Mouse (Mus musculus): ENCODE measurements around the gene Rragd. TPM values are rescaled to one million over a fixed set of nuclear protein-coding genes. Genes with fewer than 3 reads are reported as not detected.
"Not testable (repeated sequence)": the region's sequence is repeated elsewhere in the genome, so short reads cannot be mapped to it uniquely, and the experiment has no call there.

The Rragd gene
- polyA plus RNA-seq, 1 experiment from 2014 or later: 24.8 TPM

GRCm38 (mm10) chr4:32996083-32996482 is 13.2 kb downstream of the Rragd start:
- Histone ChIP-seq H3K4me3 (no peak overlapping the region), H3K27me3 (ENCODE audit: insufficient read depth, poor library complexity, severe bottlenecking) (no peaks in the 10 kb centered on the region), H3K27ac (no peak overlapping the region), H3K4me1 (replicated peaks) (no peaks in the 10 kb centered on the region), H3K9me3 (no peaks in the 10 kb centered on the region), H3K36me3 (peaks cover 27% of the 10 kb centered on the region)
- WGBS: 98% methylated on average over 5 of the region's 5 CpGs
- no peak for DNase-seq (ENCODE audit: low spot score)

GRCm38 (mm10) chr4:32997571-32997970 is 14.7 kb downstream of the Rragd start:
- Histone ChIP-seq H3K4me1 (replicated peaks) (no peaks in the 10 kb centered on the region), H3K4me3 (no peak overlapping the region), H3K9me3 (no peaks in the 10 kb centered on the region), H3K36me3 (peaks cover 33% of the 10 kb centered on the region), H3K27me3 (ENCODE audit: insufficient read depth, poor library complexity, severe bottlenecking) (no peaks in the 10 kb centered on the region), H3K27ac (no peak overlapping the region)
- 88% methylated on average over 5 of the region's 5 CpGs for WGBS
- DNase-seq (ENCODE audit: low spot score): no peak

GRCm38 (mm10) chr4:32998996-32999395 is 16.2 kb downstream of the Rragd start:
- Histone ChIP-seq H3K4me1 (replicated peaks) (no peaks in the 10 kb centered on the region), H3K36me3 (peaks cover 36% of the 10 kb centered on the region), H3K27me3 (ENCODE audit: insufficient read depth, poor library complexity, severe bottlenecking) (no peaks in the 10 kb centered on the region), H3K27ac (no peak overlapping the region), H3K4me3 (no peak overlapping the region), H3K9me3 (no peaks in the 10 kb centered on the region)
- DNase-seq (ENCODE audit: low spot score): no peak
- 95% methylated on average over 8 of the region's 8 CpGs for WGBS

- no peaks in the 10 kb centered on the region for H3K9me3 ChIP-seq
- no peaks in the 10 kb centered on the region for H3K4me1 ChIP-seq (replicated peaks)
- no peak for DNase-seq (ENCODE audit: low spot score)
- H3K27ac ChIP-seq: no peak overlapping the region
- H3K36me3 ChIP-seq: peaks cover 48% of the 10 kb centered on the region
- H3K4me3 ChIP-seq: no peak overlapping the region
- H3K27me3 ChIP-seq (ENCODE audit: insufficient read depth, poor library complexity, severe bottlenecking): no peaks in the 10 kb centered on the region
- 89% methylated on average over 3 of the region's 3 CpGs for WGBS
These were observed 19.2 kb downstream of the Rragd start for GRCm38 (mm10) chr4:33002081-33002480.

- H3K9me3 ChIP-seq; H3K27ac ChIP-seq; DNase-seq (ENCODE audit: low spot score); H3K4me3 ChIP-seq; H3K4me1 ChIP-seq (replicated peaks); H3K27me3 ChIP-seq (ENCODE audit: insufficient read depth, poor library complexity, severe bottlenecking): not testable (repeated sequence)
- WGBS: 94% methylated on average over 10 of the region's 10 CpGs
- peaks cover 62% of the 10 kb centered on the region for H3K36me3 ChIP-seq
These were observed 23.0 kb downstream of the Rragd start for GRCm38 (mm10) chr4:33005595-33006470.

- 95% methylated on average over 11 of the region's 11 CpGs for WGBS
- no peak for DNase-seq (ENCODE audit: low spot score)
- no peak overlapping the region for H3K4me3 ChIP-seq
- H3K36me3 ChIP-seq: peaks cover 60% of the 10 kb centered on the region
- no peaks in the 10 kb centered on the region for H3K27me3 ChIP-seq (ENCODE audit: insufficient read depth, poor library complexity, severe bottlenecking)
- no peaks in the 10 kb centered on the region for H3K9me3 ChIP-seq
- no peaks in the 10 kb centered on the region for H3K4me1 ChIP-seq (replicated peaks)
- H3K27ac ChIP-seq: no peak overlapping the region
These were observed 24.0 kb downstream of the Rragd start for GRCm38 (mm10) chr4:33006844-33007243.

GRCm38 (mm10) chr4:33007443-33008217 is 24.8 kb downstream of the Rragd start:
- no peak for DNase-seq (ENCODE audit: low spot score)
- Histone ChIP-seq H3K27ac (no peak overlapping the region), H3K4me3 (no peak overlapping the region), H3K4me1 (replicated peaks) (no peaks in the 10 kb centered on the region), H3K9me3 (no peaks in the 10 kb centered on the region), H3K27me3 (ENCODE audit: insufficient read depth, poor library complexity, severe bottlenecking) (no peaks in the 10 kb centered on the region), H3K36me3 (peaks cover 64% of the 10 kb centered on the region)
- WGBS: 92% methylated on average over 9 of the region's 9 CpGs

- DNase-seq (ENCODE audit: low spot score): no peak
- Histone ChIP-seq H3K36me3 (peaks cover 77% of the 10 kb centered on the region), H3K4me1 (replicated peaks) (no peaks in the 10 kb centered on the region), H3K4me3 (no peak overlapping the region), H3K27me3 (ENCODE audit: insufficient read depth, poor library complexity, severe bottlenecking) (no peaks in the 10 kb centered on the region), H3K27ac (no peak overlapping the region), H3K9me3 (no peaks in the 10 kb centered on the region; the same call in 1 of the 2 replicates)
- WGBS: 95% methylated on average over 1 of the region's 1 CpGs
These were observed 27.2 kb downstream of the Rragd start for GRCm38 (mm10) chr4:33010078-33010477.

- 89% methylated on average over 4 of the region's 4 CpGs for WGBS
- Histone ChIP-seq H3K4me1 (replicated peaks) (no peaks in the 10 kb centered on the region), H3K9me3 (no peaks in the 10 kb centered on the region; the same call in 1 of the 2 replicates), H3K36me3 (peaks cover 63% of the 10 kb centered on the region), H3K27ac (no peak overlapping the region), H3K4me3 (no peak overlapping the region), H3K27me3 (ENCODE audit: insufficient read depth, poor library complexity, severe bottlenecking) (no peaks in the 10 kb centered on the region)
- no peak for DNase-seq (ENCODE audit: low spot score)
These were observed 29.6 kb downstream of the Rragd start for GRCm38 (mm10) chr4:33012484-33012883.

- H3K4me3 ChIP-seq: no peak overlapping the region
- no peaks in the 10 kb centered on the region; the same call in 1 of the 2 replicates for H3K9me3 ChIP-seq
- H3K27me3 ChIP-seq (ENCODE audit: insufficient read depth, poor library complexity, severe bottlenecking): no peaks in the 10 kb centered on the region
- H3K36me3 ChIP-seq: peaks cover 49% of the 10 kb centered on the region
- WGBS: 62% methylated on average over 9 of the region's 9 CpGs
- DNase-seq (ENCODE audit: low spot score): peak; percentile 83
- no peaks in the 10 kb centered on the region for H3K4me1 ChIP-seq (replicated peaks)
- H3K27ac ChIP-seq: no peak overlapping the region
These were observed 35.6 kb downstream of the Rragd start for GRCm38 (mm10) chr4:33018361-33018999.

GRCm38 (mm10) chr4:33024420-33024819 is 41.6 kb downstream of the Rragd start:
- Histone ChIP-seq H3K36me3 (peaks cover 35% of the 10 kb centered on the region), H3K27me3 (ENCODE audit: insufficient read depth, poor library complexity, severe bottlenecking) (no peaks in the 10 kb centered on the region), H3K27ac (no peak overlapping the region), H3K4me3 (no peak overlapping the region), H3K9me3 (no peaks in the 10 kb centered on the region), H3K4me1 (replicated peaks) (no peaks in the 10 kb centered on the region)
- no peak for DNase-seq (ENCODE audit: low spot score)
- 79% methylated on average over 8 of the region's 8 CpGs for WGBS

- WGBS: 89% methylated on average over 7 of the region's 7 CpGs
These were observed 46.3 kb downstream of the Rragd start for GRCm38 (mm10) chr4:33029104-33029503.

More at GRCm38 (mm10) chr4:33029104-33029503, 46.3 kb downstream of the Rragd start:
- Histone ChIP-seq H3K4me1 (replicated peaks) (peaks cover 19% of the 10 kb centered on the region), H3K27ac (no peak overlapping the region), H3K4me3 (no peak overlapping the region), H3K27me3 (ENCODE audit: insufficient read depth, poor library complexity, severe bottlenecking) (no peaks in the 10 kb centered on the region), H3K36me3 (peaks cover 22% of the 10 kb centered on the region), H3K9me3 (0 out of 2 replicates have a peak, but pooled peaks cover 4% of the 10 kb centered on the region)
- DNase-seq (ENCODE audit: low spot score): no peak

Measured in hindbrain, embryonic 10.5 days (tissue).